Mouse (Mus musculus): Measurements from ENCODE around the gene Acsl4. TPM values are rescaled to one million over a fixed set of nuclear protein-coding genes. Genes with fewer than 3 reads are reported as not detected.

The Acsl4 gene
- total and polyA plus RNA-seq, 2 experiments from 2014 or later, result 11.0 to 14.0 TPM

GRCm38 (mm10) chrX:142389581-142390159, 665 bp downstream of the Acsl4 start:
- Histone ChIP-seq H3K4me2 (ENCODE audit: low read depth, low read length) (peak overlapping the region; percentile 57), H3K4me3 (ENCODE audit: low read depth, low read length) (peak overlapping the region; percentile 82), H3K9me3 (replicated peaks; ENCODE audit: control insufficient read depth, low read length) (no peaks in the 10 kb centered on the region), H3K4me1 (ENCODE audit: control insufficient read depth, insufficient read depth) (no peaks in the 10 kb centered on the region), H3K27ac (ENCODE audit: low read depth) (peak overlapping the region; percentile 87), H3K9ac (replicated peaks; ENCODE audit: low read depth, low read length) (peak overlapping the region; percentile 86), H3K36me3 (replicated peaks; ENCODE audit: control insufficient read depth, insufficient read depth, low read length) (no peaks in the 10 kb centered on the region), H3K27me3 (ENCODE audit: control insufficient read depth, insufficient read depth, low read length) (no peaks in the 10 kb centered on the region)
- no peak for ATAC-seq (ENCODE audit: insufficient read depth, low read depth)
- no peak for DNase-seq (ENCODE audit: low spot score)
- no peak for TF ChIP-seq CTCF (IDR thresholded peaks at IDR 0.05; ENCODE audit: low read depth)
- TF ChIP-seq EP300 (IDR thresholded peaks at IDR 0.05; ENCODE audit: low read depth), result no peak
- 11% methylated on average over 22 of the region's 22 CpGs for WGBS

DNA sequence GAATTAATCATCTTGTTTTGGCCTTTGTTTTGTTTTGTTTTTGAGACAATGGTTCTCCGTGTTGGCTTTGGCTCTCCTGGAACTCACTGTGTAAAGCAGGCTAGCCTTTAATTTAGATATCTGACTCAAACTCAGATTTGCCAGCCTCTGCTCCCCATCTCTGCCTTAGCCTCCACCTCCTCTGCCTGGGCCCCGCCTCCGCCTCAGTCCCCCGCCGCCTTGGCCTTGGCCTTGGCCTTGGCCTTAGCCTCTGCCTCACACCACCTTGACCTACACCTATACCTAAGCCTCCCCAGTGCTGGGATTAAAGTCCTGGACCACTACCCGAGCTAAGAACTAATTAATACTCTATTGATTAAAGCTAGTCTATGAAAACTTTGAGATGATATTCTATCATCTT, 2.2 kb downstream of the Acsl4 start:
- TF ChIP-seq EP300 (IDR thresholded peaks at IDR 0.05; ENCODE audit: low read depth) (no peak), CTCF (IDR thresholded peaks at IDR 0.05; ENCODE audit: low read depth) (no peak)
- no peak overlapping the region for H3K27ac ChIP-seq (ENCODE audit: low read depth)
- H3K4me1 ChIP-seq (ENCODE audit: control insufficient read depth, insufficient read depth), result no peaks in the 10 kb centered on the region
- no peaks in the 10 kb centered on the region for H3K36me3 ChIP-seq (replicated peaks; ENCODE audit: control insufficient read depth, insufficient read depth, low read length)
- no peak overlapping the region for H3K4me2 ChIP-seq (ENCODE audit: low read depth, low read length)
- H3K27me3 ChIP-seq (ENCODE audit: control insufficient read depth, insufficient read depth, low read length), result no peaks in the 10 kb centered on the region
- no peak overlapping the region for H3K9ac ChIP-seq (replicated peaks; ENCODE audit: low read depth, low read length)
- DNase-seq (ENCODE audit: low spot score) (no peak), ATAC-seq (ENCODE audit: insufficient read depth, low read depth) (no peak)
- no peak overlapping the region for H3K4me3 ChIP-seq (ENCODE audit: low read depth, low read length)
- 89% methylated on average over 6 of the region's 6 CpGs for WGBS
- no peaks in the 10 kb centered on the region for H3K9me3 ChIP-seq (replicated peaks; ENCODE audit: control insufficient read depth, low read length)

GRCm38 (mm10) chrX:142387634-142388033, 2.7 kb downstream of the Acsl4 start:
- Histone ChIP-seq H3K4me1 (ENCODE audit: control insufficient read depth, insufficient read depth) (no peaks in the 10 kb centered on the region), H3K9ac (replicated peaks; ENCODE audit: low read depth, low read length) (no peak overlapping the region), H3K9me3 (replicated peaks; ENCODE audit: control insufficient read depth, low read length) (no peaks in the 10 kb centered on the region), H3K27me3 (ENCODE audit: control insufficient read depth, insufficient read depth, low read length) (no peaks in the 10 kb centered on the region), H3K4me3 (ENCODE audit: low read depth, low read length) (no peak overlapping the region), H3K4me2 (ENCODE audit: low read depth, low read length) (no peak overlapping the region), H3K36me3 (replicated peaks; ENCODE audit: control insufficient read depth, insufficient read depth, low read length) (no peaks in the 10 kb centered on the region), H3K27ac (ENCODE audit: low read depth) (no peak overlapping the region)
- DNase-seq (ENCODE audit: low spot score) (no peak), ATAC-seq (ENCODE audit: insufficient read depth, low read depth) (no peak)
- WGBS, result 88% methylated on average over 1 of the region's 1 CpGs
- TF ChIP-seq EP300 (IDR thresholded peaks at IDR 0.05; ENCODE audit: low read depth) (no peak), CTCF (IDR thresholded peaks at IDR 0.05; ENCODE audit: low read depth) (no peak)

DNA sequence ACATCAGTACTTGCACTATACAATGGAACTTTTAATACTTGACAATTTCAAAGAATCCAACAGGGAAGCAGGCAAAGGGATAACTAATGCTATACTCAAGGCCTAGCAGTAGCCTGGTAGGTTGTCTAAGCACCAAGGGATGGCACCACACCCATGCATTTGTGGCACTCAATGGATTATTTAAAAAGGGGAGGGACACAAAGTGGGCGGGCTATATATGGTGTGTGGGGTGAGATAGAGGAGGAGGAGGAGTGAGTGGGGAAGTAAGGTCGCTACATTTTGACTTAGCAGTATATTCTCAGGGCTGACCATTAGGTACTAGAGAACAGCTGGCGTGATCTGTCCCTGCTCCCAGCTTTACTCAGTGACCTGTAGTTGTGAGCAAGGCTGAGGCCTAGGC, 5.4 kb downstream of the Acsl4 start:
- TF ChIP-seq EP300 (IDR thresholded peaks at IDR 0.05; ENCODE audit: low read depth) (no peak), CTCF (IDR thresholded peaks at IDR 0.05; ENCODE audit: low read depth) (no peak)
- 74% methylated on average over 3 of the region's 3 CpGs for WGBS
- Histone ChIP-seq H3K4me2 (ENCODE audit: low read depth, low read length) (no peak overlapping the region), H3K4me3 (ENCODE audit: low read depth, low read length) (no peak overlapping the region), H3K4me1 (ENCODE audit: control insufficient read depth, insufficient read depth) (no peaks in the 10 kb centered on the region), H3K36me3 (replicated peaks; ENCODE audit: control insufficient read depth, insufficient read depth, low read length) (no peaks in the 10 kb centered on the region), H3K27me3 (ENCODE audit: control insufficient read depth, insufficient read depth, low read length) (no peaks in the 10 kb centered on the region), H3K9ac (replicated peaks; ENCODE audit: low read depth, low read length) (no peak overlapping the region), H3K27ac (ENCODE audit: low read depth) (no peak overlapping the region), H3K9me3 (replicated peaks; ENCODE audit: control insufficient read depth, low read length) (no peaks in the 10 kb centered on the region)
- DNase-seq (ENCODE audit: low spot score) (no peak), ATAC-seq (ENCODE audit: insufficient read depth, low read depth) (no peak)

GRCm38 (mm10) chrX:142379894-142380293, 10.4 kb downstream of the Acsl4 start:
- Histone ChIP-seq H3K9me3 (replicated peaks; ENCODE audit: control insufficient read depth, low read length) (no peaks in the 10 kb centered on the region), H3K9ac (replicated peaks; ENCODE audit: low read depth, low read length) (no peak overlapping the region), H3K4me2 (ENCODE audit: low read depth, low read length) (no peak overlapping the region), H3K4me3 (ENCODE audit: low read depth, low read length) (no peak overlapping the region), H3K4me1 (ENCODE audit: control insufficient read depth, insufficient read depth) (no peaks in the 10 kb centered on the region), H3K36me3 (replicated peaks; ENCODE audit: control insufficient read depth, insufficient read depth, low read length) (no peaks in the 10 kb centered on the region), H3K27me3 (ENCODE audit: control insufficient read depth, insufficient read depth, low read length) (no peaks in the 10 kb centered on the region), H3K27ac (ENCODE audit: low read depth) (no peak overlapping the region)
- TF ChIP-seq EP300 (IDR thresholded peaks at IDR 0.05; ENCODE audit: low read depth) (no peak), CTCF (IDR thresholded peaks at IDR 0.05; ENCODE audit: low read depth) (no peak)
- no peak for ATAC-seq (ENCODE audit: insufficient read depth, low read depth)
- no peak for DNase-seq (ENCODE audit: low spot score)
- WGBS, result 70% methylated on average over 6 of the region's 6 CpGs

DNA sequence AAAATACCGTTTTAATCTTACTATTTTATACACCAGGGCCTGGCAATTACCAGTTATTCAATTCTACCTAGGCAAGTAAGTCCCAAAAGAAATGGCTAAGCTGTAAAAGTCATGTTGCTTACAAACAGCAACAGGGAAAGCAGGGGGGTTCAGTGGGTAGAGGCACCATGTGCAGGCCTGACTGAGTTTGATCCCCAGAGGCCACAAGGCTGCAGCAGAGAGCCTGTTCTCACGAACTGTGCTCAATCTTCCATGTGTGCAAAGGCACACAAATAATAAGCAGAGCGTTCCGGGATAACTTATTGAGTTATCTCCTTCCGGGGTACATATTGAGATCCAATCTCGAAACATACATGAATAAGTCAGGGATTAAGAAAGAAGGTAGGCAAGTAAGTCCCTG, 12.3 kb downstream of the Acsl4 start:
- no peak overlapping the region for H3K4me2 ChIP-seq (ENCODE audit: low read depth, low read length)
- TF ChIP-seq EP300 (IDR thresholded peaks at IDR 0.05; ENCODE audit: low read depth) (no peak), CTCF (IDR thresholded peaks at IDR 0.05; ENCODE audit: low read depth) (no peak)
- WGBS, result 81% methylated on average over 6 of the region's 6 CpGs
- H3K9ac ChIP-seq (replicated peaks; ENCODE audit: low read depth, low read length), result no peak overlapping the region
- H3K4me1 ChIP-seq (ENCODE audit: control insufficient read depth, insufficient read depth), result no peaks in the 10 kb centered on the region
- no peaks in the 10 kb centered on the region for H3K36me3 ChIP-seq (replicated peaks; ENCODE audit: control insufficient read depth, insufficient read depth, low read length)
- H3K27me3 ChIP-seq (ENCODE audit: control insufficient read depth, insufficient read depth, low read length), result no peaks in the 10 kb centered on the region
- H3K27ac ChIP-seq (ENCODE audit: low read depth), result no peak overlapping the region
- H3K9me3 ChIP-seq (replicated peaks; ENCODE audit: control insufficient read depth, low read length), result no peaks in the 10 kb centered on the region
- DNase-seq (ENCODE audit: low spot score), result no peak
- no peak for ATAC-seq (ENCODE audit: insufficient read depth, low read depth)
- no peak overlapping the region for H3K4me3 ChIP-seq (ENCODE audit: low read depth, low read length)
